Mouse (Mus musculus): ENCODE results near the gene Pcdh19.
A peak's percentile ranks its signal among the peaks of the same experiment; 100 is the strongest.
"Not testable (repeated sequence)": the region's sequence is repeated elsewhere in the genome, so short reads cannot be mapped to it uniquely, and the experiment has no call there.

Pcdh19 gene

DNA sequence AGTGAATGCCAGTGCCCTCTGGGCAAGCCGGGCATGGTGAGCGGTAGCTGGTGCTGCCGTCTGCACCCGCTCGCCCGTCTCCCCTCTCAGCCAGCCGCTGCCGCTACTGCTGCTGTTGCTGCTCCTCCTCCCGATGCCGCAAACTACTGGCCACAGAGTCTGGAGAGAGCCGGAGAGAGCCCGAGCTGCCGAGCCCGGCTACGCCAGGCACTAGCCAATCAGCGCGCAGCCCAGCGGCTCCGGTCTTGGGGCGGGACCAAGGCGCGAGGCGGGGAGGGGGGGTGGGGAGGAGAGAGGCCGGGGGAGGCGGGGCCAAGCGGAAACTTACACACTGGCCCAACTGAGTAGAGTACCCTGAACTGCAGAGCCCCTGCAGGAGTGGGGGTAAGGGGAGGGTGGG is at the start of gene Pcdh19:
Gene Pcdh19, minus strand, starts transcription at position 148 of the 400 bp plus-strand sequence.
- peak; percentile 86 for DNase-seq (ENCODE audit: low read depth, low spot score)

DNA sequence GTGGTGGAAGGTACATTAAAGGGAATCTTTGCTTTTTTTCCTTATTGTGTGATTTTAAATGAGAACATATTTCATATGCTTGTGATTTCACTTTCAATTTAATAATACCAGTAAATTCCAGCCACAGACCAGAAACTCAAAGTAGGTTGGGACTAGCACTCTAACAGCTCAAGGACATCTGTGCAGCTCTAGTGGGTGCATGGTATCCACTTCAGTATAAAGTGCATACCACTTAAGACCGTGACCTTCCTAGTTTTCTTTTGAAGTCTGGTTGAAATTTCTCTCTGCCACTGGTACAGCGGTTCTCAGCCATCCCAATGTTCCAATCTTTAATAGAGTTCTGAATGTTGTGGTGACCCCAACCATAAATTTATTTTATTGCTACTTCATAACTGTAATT is 47.1 kb upstream of the Pcdh19 start:
- no peak for DNase-seq (ENCODE audit: low read depth, low spot score)

DNA sequence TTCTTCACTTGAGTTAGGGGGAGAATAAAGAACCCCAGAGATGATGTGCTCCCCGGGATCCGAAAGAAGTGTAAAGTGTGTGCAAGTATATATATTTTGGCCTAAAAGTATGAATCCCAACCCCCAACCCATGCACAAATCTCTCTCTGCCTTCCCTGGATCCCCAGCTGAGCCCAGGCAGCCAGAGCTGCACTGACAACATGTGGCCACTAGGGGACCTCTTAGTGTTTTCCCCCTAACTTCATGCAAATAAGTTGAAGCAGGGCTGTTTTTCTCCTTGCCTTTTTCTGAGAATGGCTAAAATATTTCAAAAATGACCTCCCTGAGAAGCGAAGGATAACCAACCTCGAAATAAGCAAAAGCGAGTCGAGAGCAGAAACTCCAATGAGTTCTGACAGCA is 46.2 kb upstream of the Pcdh19 start:
- peak; percentile 26 for DNase-seq (ENCODE audit: low read depth, low spot score)

DNA sequence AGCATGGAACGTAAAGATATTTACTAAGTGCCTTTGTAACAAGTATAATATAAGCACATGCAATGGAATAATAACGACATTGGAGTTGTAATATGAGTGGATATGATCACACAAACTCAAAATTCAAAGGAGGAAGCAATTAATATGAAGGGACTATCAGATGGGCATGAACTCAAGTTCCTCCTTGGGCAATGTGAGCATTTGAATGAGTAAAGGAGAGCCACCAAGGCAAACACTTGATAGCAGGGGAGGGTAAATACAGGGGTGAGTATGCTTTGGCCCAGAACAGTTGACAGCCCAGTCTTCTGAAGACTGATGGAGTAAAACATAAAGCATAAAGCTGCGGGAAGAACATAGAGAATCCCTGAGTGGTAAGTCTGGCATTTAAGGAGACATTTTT is 32.7 kb upstream of the Pcdh19 start:
- DNase-seq (ENCODE audit: low read depth, low spot score): no peak

DNA sequence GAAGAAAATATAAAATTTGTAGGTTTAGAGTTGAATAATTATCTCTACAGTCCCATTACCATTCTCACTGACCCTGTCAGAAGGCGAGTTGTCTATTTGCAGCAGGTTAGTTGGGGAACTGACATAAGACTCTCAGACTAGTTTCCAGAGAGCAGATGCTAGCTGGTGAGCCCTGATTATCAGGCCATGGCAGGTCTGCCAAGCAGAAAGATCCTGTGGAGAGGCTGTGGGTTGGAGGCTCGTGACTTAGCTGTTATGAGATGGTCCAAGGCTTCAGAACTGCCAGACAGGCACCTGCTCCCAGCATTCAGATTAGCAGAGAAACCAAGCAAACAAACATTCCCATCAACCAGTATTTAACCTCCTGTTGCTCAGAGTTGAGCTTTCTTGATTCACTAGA is 21.8 kb upstream of the Pcdh19 start:
- no peak for DNase-seq (ENCODE audit: low read depth, low spot score)

DNA sequence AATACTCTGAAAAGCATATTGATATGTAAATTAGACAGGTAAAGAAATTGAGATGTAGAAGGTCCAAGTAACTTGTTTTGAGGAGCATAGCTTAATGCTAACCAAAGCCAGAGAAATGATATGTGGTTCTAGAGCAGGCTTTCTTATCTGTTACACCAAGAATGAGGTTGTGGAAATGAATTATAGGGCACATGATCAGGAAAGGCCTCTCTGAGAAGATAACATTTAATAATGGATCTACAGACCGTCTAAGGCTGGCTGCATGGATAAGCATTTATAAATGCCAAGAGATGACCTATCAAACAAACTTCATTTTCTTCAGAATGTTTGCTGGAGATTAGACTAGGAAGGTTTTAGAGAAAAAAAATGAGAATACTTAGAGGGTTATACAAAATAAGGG is 14.1 kb upstream of the Pcdh19 start:
- no peak for DNase-seq (ENCODE audit: low read depth, low spot score)

DNA sequence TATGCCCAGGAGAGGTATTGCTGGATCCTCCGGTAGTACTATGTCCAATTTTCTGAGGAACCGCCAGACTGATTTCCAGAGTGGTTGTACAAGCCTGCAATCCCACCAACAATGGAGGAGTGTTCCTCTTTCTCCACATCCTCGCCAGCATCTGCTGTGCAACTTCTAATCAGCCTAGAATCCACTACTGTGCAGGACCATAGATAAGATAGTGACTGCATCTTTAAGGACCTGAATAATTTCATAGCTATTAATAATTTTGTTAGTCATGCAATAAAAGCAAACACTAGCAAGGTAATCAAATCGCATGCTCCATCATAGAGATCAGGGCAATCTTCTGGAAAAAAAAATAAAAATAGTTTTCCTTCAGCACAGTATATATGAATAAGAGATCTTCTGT is 9.1 kb upstream of the Pcdh19 start:
- not testable (repeated sequence) for DNase-seq (ENCODE audit: low read depth, low spot score)

DNA sequence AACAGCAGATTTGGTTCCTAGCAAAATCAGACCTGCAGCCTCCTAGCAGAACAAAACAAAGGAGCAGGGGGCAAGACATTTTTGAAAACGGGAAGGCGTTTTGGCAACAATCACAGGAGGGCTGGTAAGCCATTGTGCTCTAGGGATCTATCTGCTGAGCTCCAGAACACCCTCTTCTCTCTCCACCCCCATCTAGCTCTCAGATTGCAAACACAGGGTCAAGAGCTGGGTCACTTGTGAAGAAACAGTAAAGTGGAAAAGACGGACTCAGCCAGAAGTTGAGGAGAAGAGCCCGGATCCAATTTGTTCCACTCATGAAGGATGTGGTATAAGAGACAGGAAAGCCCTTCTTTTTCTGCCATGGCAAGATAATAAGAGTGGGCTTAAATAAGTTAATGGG is 7.7 kb upstream of the Pcdh19 start:
- no peak for DNase-seq (ENCODE audit: low read depth, low spot score)

DNA sequence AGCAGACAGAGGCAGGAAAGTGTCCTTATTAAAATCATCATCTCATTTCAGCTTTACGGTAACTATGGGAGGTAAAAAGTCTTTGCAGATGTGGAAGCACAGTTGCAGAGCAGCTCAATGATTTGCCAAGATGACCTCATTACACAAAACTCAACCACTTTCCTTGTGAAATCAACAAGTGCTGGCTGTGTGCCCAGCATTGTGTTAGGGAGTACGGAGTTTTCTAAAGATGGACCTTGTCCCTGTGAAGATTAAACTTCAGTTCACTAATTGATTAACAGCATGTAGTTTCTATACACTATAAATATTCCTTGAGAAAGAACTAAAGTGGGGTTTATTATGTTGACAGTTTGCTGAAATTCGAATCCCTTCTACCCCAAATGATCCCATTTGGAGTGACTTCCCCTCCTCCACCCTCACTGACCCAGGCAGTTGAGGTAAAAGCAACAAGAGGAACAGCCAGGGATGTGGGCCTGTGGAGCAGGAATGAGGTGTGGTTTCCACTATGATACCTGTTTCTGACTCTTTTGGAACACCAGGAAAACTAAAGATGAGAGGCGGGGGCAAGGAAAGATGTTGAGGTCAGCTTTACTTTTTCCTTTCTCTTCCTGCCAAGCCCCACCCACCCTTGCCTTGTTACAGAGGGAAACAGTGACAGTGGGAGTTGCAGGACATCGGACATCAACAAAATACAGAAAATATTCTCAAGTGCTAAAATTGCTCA is 4.4 kb upstream of the Pcdh19 start:
- no peak for DNase-seq (ENCODE audit: low read depth, low spot score)

DNA sequence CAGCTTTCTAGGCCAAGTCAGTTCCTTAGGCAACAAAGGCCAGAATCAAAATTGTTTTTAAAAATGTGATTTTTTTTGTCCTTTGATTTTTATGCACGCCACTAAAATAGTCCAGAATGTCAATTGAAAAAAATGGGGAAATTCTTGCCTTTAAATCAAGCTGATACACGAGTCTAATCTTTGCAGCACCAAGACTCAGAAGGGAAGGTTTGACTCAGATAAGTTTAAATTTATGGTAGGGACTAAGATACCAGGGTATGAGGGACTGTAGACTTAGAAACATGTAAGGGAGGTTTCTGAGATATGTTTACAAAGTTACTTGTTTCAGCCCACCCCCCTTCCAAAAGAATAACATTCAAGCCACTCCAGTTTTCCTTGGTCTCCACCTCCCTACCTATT is 3.6 kb upstream of the Pcdh19 start:
- DNase-seq (ENCODE audit: low read depth, low spot score): no peak

DNA sequence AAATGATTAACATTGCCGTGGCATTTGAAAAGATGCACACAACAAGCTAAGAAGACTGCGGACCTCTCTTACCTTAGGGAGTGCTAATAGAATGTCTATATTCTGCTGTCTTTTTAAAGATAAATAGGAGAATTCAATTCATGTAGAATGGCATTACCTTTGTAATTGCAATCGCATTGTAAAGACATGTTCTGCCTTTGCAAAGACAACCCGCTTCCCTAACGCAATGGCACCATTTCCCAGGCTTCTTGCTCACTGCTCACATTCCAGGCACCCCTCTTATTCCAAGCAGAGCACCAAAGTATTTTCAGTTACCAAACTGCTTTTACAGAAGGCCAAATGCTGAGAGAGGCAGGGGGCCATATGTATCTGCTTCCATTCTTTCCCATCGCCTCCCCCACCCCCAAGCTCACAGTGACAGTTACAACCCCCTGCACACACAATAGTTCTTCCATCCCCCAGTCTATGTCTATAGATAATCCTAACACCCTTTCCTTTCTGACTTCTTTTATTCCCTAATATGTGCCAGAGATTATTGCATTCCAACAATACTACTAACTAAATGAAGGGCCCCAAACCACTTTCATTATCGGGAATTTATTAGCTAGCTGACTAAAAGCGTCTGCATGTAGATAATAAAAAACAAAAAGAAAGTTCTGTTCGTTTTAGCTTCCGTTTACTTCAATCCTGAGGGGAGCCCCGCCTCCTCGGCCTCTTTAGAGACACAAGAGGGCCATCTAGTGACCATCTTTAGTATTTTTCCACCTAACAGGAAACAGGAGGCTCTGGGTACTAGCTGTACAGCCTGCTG is 3.0 kb upstream of the Pcdh19 start:
- peak; percentile 78 for DNase-seq (ENCODE audit: low read depth, low spot score)

DNA sequence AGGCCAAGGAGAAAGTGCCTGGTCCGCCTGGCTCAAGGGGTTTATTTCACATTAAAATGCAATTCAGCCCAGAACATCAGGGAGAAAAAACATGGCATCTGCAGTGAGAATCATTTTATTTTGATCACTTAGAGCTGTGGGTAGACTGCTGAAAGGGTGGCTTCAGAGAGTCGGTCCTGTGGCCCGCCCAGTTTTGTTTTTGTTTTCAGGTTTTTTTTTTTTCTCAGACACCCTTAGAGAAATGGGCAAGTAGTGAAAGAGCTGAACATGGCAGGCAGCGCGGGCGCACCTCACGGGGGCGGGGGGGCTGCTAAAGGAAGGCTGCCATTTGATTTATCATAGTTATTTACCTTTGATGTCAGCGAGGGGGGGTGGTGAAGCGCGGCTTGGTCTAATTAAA is 2.0 kb upstream of the Pcdh19 start:
- DNase-seq (ENCODE audit: low read depth, low spot score): no peak

DNA sequence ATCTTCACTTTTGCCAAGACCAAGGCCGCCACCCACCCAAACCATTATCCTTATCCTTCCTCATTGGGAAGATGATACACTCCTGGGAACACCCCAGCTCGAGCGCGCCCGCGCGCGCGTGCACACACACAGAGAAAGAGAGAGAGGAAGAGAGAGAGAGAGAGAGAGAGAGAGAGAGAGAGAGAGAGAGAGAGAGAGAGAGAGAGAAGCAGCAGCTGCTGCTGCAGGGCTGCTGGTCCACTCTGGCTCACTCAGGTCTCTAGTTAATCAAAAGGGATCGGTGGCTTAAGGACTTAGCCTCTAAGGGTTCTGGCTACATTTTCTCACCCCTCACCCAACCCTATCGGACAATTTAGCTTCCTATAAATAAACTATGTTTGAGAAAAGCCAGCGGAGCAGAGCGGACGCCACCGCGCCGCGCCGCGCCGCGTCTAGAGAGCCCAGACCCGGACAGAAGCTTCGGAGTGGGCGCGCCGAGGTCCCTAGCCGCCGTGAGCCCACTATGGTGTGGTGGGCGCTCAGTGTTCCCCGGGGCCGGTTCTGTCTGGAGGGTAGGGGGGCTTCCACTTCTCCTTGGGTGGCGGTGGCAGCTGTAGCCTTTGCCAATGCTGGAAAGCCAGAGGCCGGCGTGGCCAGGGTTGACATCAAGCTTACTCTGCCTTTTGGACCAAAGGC is 926 bp upstream of the Pcdh19 start:
- peak; percentile 27 for DNase-seq (ENCODE audit: low read depth, low spot score)

DNA sequence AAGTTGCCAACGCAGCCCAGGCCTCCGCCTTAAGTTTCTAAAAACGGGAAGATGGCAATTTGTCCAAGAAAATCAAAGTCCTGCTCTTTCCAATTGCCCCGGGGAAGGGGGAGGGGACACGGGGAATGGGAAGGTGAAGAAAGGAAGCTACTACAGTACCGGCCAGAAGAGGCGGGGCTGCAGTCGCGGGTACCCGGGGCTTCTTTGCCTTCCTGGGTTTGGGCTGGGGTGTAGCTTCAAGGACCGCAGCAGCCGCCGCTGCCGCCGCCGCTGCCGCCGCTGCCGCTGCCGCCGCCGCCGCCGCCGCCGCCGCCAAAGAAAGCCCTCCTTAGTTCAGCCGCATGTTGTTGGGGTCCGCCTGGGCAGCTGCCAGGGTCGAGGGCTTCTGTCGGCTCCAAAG is 631 bp downstream of the Pcdh19 start:
- no peak for DNase-seq (ENCODE audit: low read depth, low spot score)

DNA sequence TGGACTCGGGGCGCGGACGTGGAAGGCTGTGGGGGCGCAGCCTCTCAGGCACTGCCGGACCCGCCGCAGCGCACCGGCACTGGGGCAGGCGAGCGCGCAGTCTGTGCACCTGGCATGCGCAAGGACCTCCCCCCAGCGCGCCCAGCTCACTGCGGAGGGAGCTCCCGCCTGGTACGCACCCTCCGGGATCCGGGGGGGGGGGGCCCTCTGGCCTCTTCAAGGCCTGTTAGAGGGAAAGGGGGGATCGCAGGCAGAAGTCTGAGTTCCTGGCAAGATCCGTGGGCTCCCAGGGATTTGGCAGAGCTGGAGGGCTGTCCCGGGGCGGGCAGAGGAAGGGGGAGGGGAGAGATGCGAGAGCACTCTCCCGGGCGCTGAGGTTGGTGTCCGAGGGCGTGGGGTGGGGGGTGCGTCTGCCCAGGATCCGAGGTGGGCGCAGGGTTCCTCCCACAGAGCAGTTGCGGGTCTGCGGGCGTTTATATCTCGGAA is 1.1 kb downstream of the Pcdh19 start:
- DNase-seq (ENCODE audit: low read depth, low spot score): no peak

DNA sequence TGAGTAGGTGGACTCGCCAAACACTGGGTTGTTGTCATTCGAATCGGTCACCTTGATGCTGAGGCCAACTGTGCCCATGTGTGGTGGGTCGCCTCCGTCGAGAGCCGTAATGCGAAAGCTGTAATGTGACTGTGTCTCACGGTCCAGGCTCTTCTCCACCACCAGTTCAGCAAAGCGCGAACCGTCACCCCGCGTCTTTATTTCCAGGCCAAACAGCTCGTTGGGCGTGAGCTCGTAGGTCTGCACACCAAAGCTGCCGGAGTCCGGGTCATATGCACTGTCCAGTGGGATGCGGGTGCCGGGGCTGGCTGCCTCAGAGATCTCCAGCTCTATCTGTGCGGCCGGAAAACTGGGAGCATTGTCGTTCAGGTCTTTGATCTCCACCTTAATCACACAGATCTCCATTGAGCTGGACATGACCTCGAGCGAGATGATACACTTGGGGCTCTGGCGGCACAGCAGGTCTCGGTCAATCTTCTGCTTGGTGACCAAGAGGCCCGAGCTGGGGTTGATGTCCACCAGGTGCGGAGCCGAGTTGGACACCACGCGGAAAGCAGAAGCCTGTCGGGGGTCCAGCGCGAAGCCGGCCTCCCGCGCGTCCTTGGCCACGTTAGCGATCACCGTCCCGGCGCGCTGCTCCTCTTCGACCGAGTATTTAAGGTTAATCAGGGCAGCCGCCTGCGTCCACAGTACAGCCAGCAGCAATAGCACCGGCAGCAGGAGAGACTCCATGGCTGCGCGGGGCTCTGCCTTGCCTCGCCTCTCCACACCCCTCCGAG is 2.1 kb downstream of the Pcdh19 start:
- DNase-seq (ENCODE audit: low read depth, low spot score): no peak

DNA sequence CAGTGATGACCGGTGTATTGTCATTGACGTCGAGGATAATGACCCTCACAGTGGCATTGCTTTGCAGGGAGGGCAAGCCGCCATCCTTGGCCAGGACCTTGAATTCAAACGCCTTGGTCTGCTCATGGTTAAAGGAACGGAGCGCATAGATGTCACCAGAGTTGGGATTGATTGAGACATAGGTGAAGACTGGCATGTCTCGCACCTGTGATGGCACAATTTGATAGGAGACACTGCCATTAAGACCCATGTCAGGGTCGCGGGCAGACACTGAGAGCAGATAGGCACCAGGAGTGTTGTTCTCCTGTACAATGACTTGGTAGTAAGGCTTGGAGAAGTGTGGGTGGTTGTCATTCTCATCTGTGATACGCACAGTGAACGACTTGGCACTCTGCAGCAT is 3.2 kb downstream of the Pcdh19 start:
- no peak for DNase-seq (ENCODE audit: low read depth, low spot score)

DNA sequence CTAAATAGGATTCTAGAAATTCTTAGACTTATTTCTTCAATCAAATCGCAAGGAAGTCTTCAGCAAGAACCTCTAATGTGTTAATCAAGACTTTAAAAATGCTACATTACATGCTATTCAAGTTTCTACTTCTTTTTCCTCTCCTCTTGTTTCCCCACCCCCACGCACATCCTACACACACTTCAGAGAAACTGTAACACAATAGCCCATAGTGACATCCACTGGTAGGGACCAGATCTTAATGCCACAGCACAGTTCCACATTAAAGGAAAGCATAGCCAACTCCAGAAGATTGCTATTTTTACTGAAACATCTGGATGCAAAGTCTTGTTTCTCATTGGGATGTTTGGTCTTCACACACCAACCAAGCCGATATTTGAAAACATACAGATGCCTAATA is 4.8 kb downstream of the Pcdh19 start:
- no peak for DNase-seq (ENCODE audit: low read depth, low spot score)

DNA sequence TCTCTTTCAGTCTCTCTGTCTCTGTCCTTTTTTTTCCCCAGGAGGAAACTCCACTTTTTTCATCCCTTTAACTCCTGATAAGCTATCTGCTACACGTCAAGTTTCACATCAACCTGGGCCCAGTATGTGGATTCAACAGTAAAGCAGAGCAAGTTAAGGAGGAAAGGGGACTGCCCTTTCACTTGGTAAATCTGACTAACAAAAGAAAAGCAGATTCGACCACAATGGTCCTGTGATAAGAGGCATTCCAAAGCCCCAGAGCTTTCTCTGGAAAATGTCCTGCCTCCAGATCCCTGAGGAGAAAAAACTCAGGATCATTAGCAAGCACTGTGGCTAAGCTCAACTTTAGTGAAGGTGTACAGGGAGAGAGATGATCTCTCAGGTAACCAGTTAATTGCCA is 13.7 kb downstream of the Pcdh19 start:
- DNase-seq (ENCODE audit: low read depth, low spot score): no peak

DNA sequence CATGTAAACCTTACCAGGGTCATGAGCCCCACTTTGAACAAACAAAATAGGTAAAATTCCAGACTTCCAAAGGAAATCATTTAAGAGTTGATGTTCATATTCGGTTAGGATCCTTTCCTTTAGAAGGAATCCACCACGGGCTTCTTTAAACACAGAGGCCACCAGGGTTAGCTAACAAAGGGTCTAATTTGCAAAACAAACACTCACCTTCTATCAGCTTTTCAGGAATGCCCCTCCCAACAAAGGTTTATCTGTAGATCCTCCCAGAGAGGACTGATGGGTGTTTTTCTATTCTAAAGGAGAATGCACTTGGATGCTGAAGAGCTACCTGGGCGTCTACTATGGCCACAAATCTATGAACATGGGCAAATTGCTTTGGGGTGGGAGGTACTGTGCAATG is 15.0 kb downstream of the Pcdh19 start:
- no peak for DNase-seq (ENCODE audit: low read depth, low spot score)

DNA sequence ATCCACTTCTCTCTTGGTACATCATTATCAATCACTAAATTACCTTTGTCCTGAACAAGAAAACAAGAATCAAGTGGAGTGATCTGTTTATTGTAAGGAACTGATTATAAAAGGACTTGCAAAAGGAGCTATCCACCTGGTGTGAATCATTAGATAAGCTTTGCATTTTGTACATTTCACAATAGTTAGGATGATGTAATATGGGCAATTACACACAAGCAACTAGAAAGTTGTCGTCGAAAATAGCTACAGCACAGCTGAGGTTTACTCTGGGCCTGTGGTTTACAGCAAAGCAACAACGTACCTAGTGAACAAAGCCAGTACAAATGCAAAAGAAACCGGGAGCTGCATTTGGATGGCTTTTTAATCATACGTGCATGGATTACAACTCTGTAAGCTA is 28.7 kb downstream of the Pcdh19 start:
- DNase-seq (ENCODE audit: low read depth, low spot score): no peak
